Mouse (Mus musculus): ENCODE results near the gene Top2a. TPM values are rescaled to one million over a fixed set of nuclear protein-coding genes. Genes with fewer than 3 reads are reported as not detected.
A peak's percentile ranks its signal among the peaks of the same experiment; 100 is the strongest.

The Top2a gene
- polyA plus RNA-seq, 1 experiment from 2014 or later = 179 TPM

- Histone ChIP-seq H3K27ac (ENCODE audit: low read length) (no peak overlapping the region), H3K4me1 (ENCODE audit: control insufficient read depth, insufficient read depth, low read length) (peaks cover 7% of the 10 kb centered on the region; the same call in 1 of the 2 replicates), H3K9ac (ENCODE audit: low read length) (no peak overlapping the region), H3K4me2 (ENCODE audit: low read depth, low read length) (no peak overlapping the region), H3K9me3 (replicated peaks; ENCODE audit: control insufficient read depth, low read length) (peaks cover 6% of the 10 kb centered on the region; the same call in 1 of the 2 replicates), H3K36me3 (ENCODE audit: control insufficient read depth, insufficient read depth) (no peaks in the 10 kb centered on the region), H3K4me3 (ENCODE audit: low read length) (no peak overlapping the region), H3K27me3 (ENCODE audit: control insufficient read depth, insufficient read depth, low read length) (no peaks in the 10 kb centered on the region)
- ATAC-seq (replicated peaks; ENCODE audit: extremely low read depth, insufficient read depth, low FRiP score) = no peak
- WGBS = 81% methylated on average over 7 of the region's 7 CpGs
These were observed 38.7 kb upstream of the Top2a start for GRCm38 (mm10) chr11:99062661-99063060.

- Histone ChIP-seq H3K27me3 (ENCODE audit: control insufficient read depth, insufficient read depth, low read length) (no peaks in the 10 kb centered on the region), H3K36me3 (ENCODE audit: control insufficient read depth, insufficient read depth) (no peaks in the 10 kb centered on the region), H3K4me1 (ENCODE audit: control insufficient read depth, insufficient read depth, low read length) (peaks cover 4% of the 10 kb centered on the region), H3K9ac (ENCODE audit: low read length) (no peak overlapping the region), H3K4me2 (ENCODE audit: low read depth, low read length) (no peak overlapping the region), H3K9me3 (replicated peaks; ENCODE audit: control insufficient read depth, low read length) (peaks cover 6% of the 10 kb centered on the region; the same call in 1 of the 2 replicates), H3K27ac (ENCODE audit: low read length) (no peak overlapping the region), H3K4me3 (ENCODE audit: low read length) (no peak overlapping the region)
- ATAC-seq (replicated peaks; ENCODE audit: extremely low read depth, insufficient read depth, low FRiP score) = no peak
- 79% methylated on average over 3 of the region's 3 CpGs for WGBS
These were observed 36.4 kb upstream of the Top2a start for GRCm38 (mm10) chr11:99060435-99060834.

- 30% methylated on average over 8 of the region's 8 CpGs for WGBS
- Histone ChIP-seq H3K4me2 (ENCODE audit: low read depth, low read length) (no peak overlapping the region), H3K9me3 (replicated peaks; ENCODE audit: control insufficient read depth, low read length) (peaks cover 6% of the 10 kb centered on the region; the same call in 1 of the 2 replicates), H3K4me3 (ENCODE audit: low read length) (no peak overlapping the region), H3K27ac (ENCODE audit: low read length) (peak overlapping the region; percentile 24), H3K27me3 (ENCODE audit: control insufficient read depth, insufficient read depth, low read length) (no peaks in the 10 kb centered on the region), H3K4me1 (ENCODE audit: control insufficient read depth, insufficient read depth, low read length) (peaks cover 11% of the 10 kb centered on the region), H3K9ac (ENCODE audit: low read length) (no peak overlapping the region), H3K36me3 (ENCODE audit: control insufficient read depth, insufficient read depth) (no peaks in the 10 kb centered on the region)
- peak; percentile 42 for ATAC-seq (replicated peaks; ENCODE audit: extremely low read depth, insufficient read depth, low FRiP score)
These were observed 31.8 kb upstream of the Top2a start for GRCm38 (mm10) chr11:99055571-99056452.

GRCm38 (mm10) chr11:99055143-99055542 lies 31.2 kb upstream of the Top2a start:
- Histone ChIP-seq H3K27me3 (ENCODE audit: control insufficient read depth, insufficient read depth, low read length) (no peaks in the 10 kb centered on the region), H3K4me2 (ENCODE audit: low read depth, low read length) (no peak overlapping the region), H3K27ac (ENCODE audit: low read length) (peak overlapping the region; percentile 24), H3K9ac (ENCODE audit: low read length) (no peak overlapping the region), H3K4me3 (ENCODE audit: low read length) (no peak overlapping the region), H3K4me1 (ENCODE audit: control insufficient read depth, insufficient read depth, low read length) (peaks cover 11% of the 10 kb centered on the region), H3K36me3 (ENCODE audit: control insufficient read depth, insufficient read depth) (no peaks in the 10 kb centered on the region), H3K9me3 (replicated peaks; ENCODE audit: control insufficient read depth, low read length) (peaks cover 6% of the 10 kb centered on the region; the same call in 1 of the 2 replicates)
- ATAC-seq (replicated peaks; ENCODE audit: extremely low read depth, insufficient read depth, low FRiP score) = no peak
- 38% methylated on average over 4 of the region's 4 CpGs for WGBS

GRCm38 (mm10) chr11:99047643-99048042 lies 23.7 kb upstream of the Top2a start:
- Histone ChIP-seq H3K27ac (ENCODE audit: low read length) (peak overlapping the region; percentile 86), H3K9me3 (replicated peaks; ENCODE audit: control insufficient read depth, low read length) (no peaks in the 10 kb centered on the region), H3K4me3 (ENCODE audit: low read length) (no peak overlapping the region), H3K36me3 (ENCODE audit: control insufficient read depth, insufficient read depth) (peaks cover 6% of the 10 kb centered on the region), H3K27me3 (ENCODE audit: control insufficient read depth, insufficient read depth, low read length) (no peaks in the 10 kb centered on the region), H3K9ac (ENCODE audit: low read length) (peak overlapping the region; percentile 48; the same call in 1 of the 2 replicates), H3K4me2 (ENCODE audit: low read depth, low read length) (peak overlapping the region; percentile 31; the same call in 1 of the 2 replicates), H3K4me1 (ENCODE audit: control insufficient read depth, insufficient read depth, low read length) (peaks cover 28% of the 10 kb centered on the region)
- 53% methylated on average over 2 of the region's 2 CpGs for WGBS
- ATAC-seq (replicated peaks; ENCODE audit: extremely low read depth, insufficient read depth, low FRiP score) = peak; percentile 15; the same call in 1 of the 2 replicates

- peaks cover 6% of the 10 kb centered on the region for H3K36me3 ChIP-seq (ENCODE audit: control insufficient read depth, insufficient read depth)
- peak overlapping the region; percentile 31; the same call in 1 of the 2 replicates for H3K4me2 ChIP-seq (ENCODE audit: low read depth, low read length)
- peak; percentile 84 for ATAC-seq (replicated peaks; ENCODE audit: extremely low read depth, insufficient read depth, low FRiP score)
- H3K9ac ChIP-seq (ENCODE audit: low read length) = peak overlapping the region; percentile 48; the same call in 1 of the 2 replicates
- H3K27me3 ChIP-seq (ENCODE audit: control insufficient read depth, insufficient read depth, low read length) = no peaks in the 10 kb centered on the region
- H3K4me3 ChIP-seq (ENCODE audit: low read length) = no peak overlapping the region
- peaks cover 28% of the 10 kb centered on the region for H3K4me1 ChIP-seq (ENCODE audit: control insufficient read depth, insufficient read depth, low read length)
- peak overlapping the region; percentile 86 for H3K27ac ChIP-seq (ENCODE audit: low read length)
- no peaks in the 10 kb centered on the region for H3K9me3 ChIP-seq (replicated peaks; ENCODE audit: control insufficient read depth, low read length)
- WGBS = 12% methylated on average over 5 of the region's 5 CpGs
These were observed 23.1 kb upstream of the Top2a start for GRCm38 (mm10) chr11:99047120-99047519.

GRCm38 (mm10) chr11:99045159-99045889 lies 21.3 kb upstream of the Top2a start:
- WGBS = 65% methylated on average over 12 of the region's 12 CpGs
- no peak overlapping the region for H3K27ac ChIP-seq (ENCODE audit: low read length)
- H3K4me2 ChIP-seq (ENCODE audit: low read depth, low read length) = peak overlapping the region; percentile 27
- ATAC-seq (replicated peaks; ENCODE audit: extremely low read depth, insufficient read depth, low FRiP score) = no peak
- H3K36me3 ChIP-seq (ENCODE audit: control insufficient read depth, insufficient read depth) = peaks cover 6% of the 10 kb centered on the region
- peaks cover 34% of the 10 kb centered on the region for H3K4me1 ChIP-seq (ENCODE audit: control insufficient read depth, insufficient read depth, low read length)
- H3K27me3 ChIP-seq (ENCODE audit: control insufficient read depth, insufficient read depth, low read length) = no peaks in the 10 kb centered on the region
- no peak overlapping the region for H3K9ac ChIP-seq (ENCODE audit: low read length)
- H3K4me3 ChIP-seq (ENCODE audit: low read length) = no peak overlapping the region
- no peaks in the 10 kb centered on the region for H3K9me3 ChIP-seq (replicated peaks; ENCODE audit: control insufficient read depth, low read length)

GRCm38 (mm10) chr11:99044306-99044705 lies 20.3 kb upstream of the Top2a start:
- H3K4me3 ChIP-seq (ENCODE audit: low read length) = no peak overlapping the region
- no peak for ATAC-seq (replicated peaks; ENCODE audit: extremely low read depth, insufficient read depth, low FRiP score)
- peaks cover 4% of the 10 kb centered on the region for H3K36me3 ChIP-seq (ENCODE audit: control insufficient read depth, insufficient read depth)
- 0 out of 2 replicates have a peak, but pooled peaks cover 2% of the 10 kb centered on the region for H3K27me3 ChIP-seq (ENCODE audit: control insufficient read depth, insufficient read depth, low read length)
- H3K9ac ChIP-seq (ENCODE audit: low read length) = no peak overlapping the region
- no peak overlapping the region for H3K27ac ChIP-seq (ENCODE audit: low read length)
- H3K4me2 ChIP-seq (ENCODE audit: low read depth, low read length) = peak overlapping the region; percentile 44
- peaks cover 38% of the 10 kb centered on the region for H3K4me1 ChIP-seq (ENCODE audit: control insufficient read depth, insufficient read depth, low read length)
- 75% methylated on average over 5 of the region's 5 CpGs for WGBS
- no peaks in the 10 kb centered on the region for H3K9me3 ChIP-seq (replicated peaks; ENCODE audit: control insufficient read depth, low read length)

All from heart, embryonic 16.5 days (tissue).